ENCODE assay signal across 16 mouse cellular contexts in the genomic region with DNA sequence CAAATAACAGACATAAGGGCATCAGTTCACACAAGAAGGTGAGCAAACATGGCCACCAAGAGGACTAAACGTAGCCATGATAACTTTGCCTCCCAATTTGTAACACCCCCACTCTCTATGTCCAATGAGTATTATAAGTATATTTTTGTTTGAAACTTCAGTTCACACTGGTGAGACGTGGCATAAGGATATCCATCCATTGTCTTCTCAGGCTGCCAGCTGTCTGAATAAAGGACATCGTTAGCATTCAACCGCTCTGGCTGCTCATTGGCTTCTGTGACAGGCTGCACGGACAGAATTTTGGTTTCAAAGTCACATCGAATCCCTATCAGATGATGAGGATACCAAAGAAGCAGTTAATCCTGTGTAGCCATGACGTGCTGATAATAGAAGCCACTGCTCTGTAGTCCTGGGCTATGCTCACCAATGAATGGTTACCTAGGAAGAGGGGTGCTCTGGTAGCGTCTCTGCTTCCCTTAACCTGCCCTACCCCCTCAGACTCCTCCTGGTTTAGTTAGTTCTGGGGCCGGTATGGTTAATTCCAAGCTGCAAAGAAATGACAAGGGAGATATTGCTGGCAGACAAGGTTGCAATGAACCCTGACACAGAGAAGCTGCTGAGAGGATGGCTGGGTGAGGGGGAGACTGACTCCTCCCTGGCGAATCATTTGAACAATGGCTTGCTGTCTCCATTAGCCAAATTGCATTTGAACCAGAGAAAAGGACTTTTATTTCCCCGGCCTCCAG.
DNase-seq lines count a peak whose midpoint lies in the region; ATAC-seq lines count a peak whose summit lies in the region.
"Had no signal": no experiment of that assay in that cellular context is flagged by ENCODE, and none has a peak within 500 bp of the region (broad histone marks: within the 10 kb centered on the region; RNA-seq: fewer than 3 reads in every experiment).

No protein-coding gene starts in this region.

- H3K4me3 ChIP-seq in midbrain, embryonic 10.5 days = no peak overlapping the region
- no peak overlapping the region for H3K4me3 ChIP-seq in midbrain, embryonic 15.5 days
- no peak overlapping the region for H3K4me3 ChIP-seq in embryonic facial prominence, embryonic 10.5 days
- H3K4me3 ChIP-seq in hindbrain, embryonic 13.5 days = no peak overlapping the region
- H3K4me3 ChIP-seq in midbrain, embryonic 16.5 days (ENCODE audit: low read depth, low read length) = no peak overlapping the region
- H3K4me3 ChIP-seq: gastrocnemius, adult 2 months; heart, embryonic 10.5 days; limb, embryonic 15.5 days; liver, embryonic 15.5 days had no signal

- no peaks in the 10 kb centered on the region for H3K36me3 ChIP-seq in midbrain, embryonic 10.5 days
- H3K36me3 ChIP-seq in midbrain, embryonic 15.5 days (replicated peaks) = no peaks in the 10 kb centered on the region
- H3K36me3 ChIP-seq in embryonic facial prominence, embryonic 10.5 days (replicated peaks) = no peaks in the 10 kb centered on the region
- H3K36me3 ChIP-seq in hindbrain, embryonic 13.5 days = no peaks in the 10 kb centered on the region
- no peaks in the 10 kb centered on the region for H3K36me3 ChIP-seq in midbrain, embryonic 16.5 days (ENCODE audit: control insufficient read depth, insufficient read depth, low read length)
- H3K36me3 ChIP-seq: heart, embryonic 10.5 days; limb, embryonic 15.5 days; liver, embryonic 15.5 days had no signal

- no peak; the same call in 1 of the 2 replicates for ATAC-seq in midbrain, embryonic 15.5 days (replicated peaks)
- peak; percentile 54 for ATAC-seq in hindbrain, embryonic 13.5 days (ENCODE audit: low FRiP score)
- 0 out of 2 replicates have a peak, but pooled peaks have one; percentile 51 for ATAC-seq in midbrain, embryonic 16.5 days
- no peak for ATAC-seq in inflammation-experienced regulatory T-cells, adult 6 months

- no peak overlapping the region for H3K9ac ChIP-seq in midbrain, embryonic 15.5 days
- no peak overlapping the region for H3K9ac ChIP-seq in hindbrain, embryonic 13.5 days
- H3K9ac ChIP-seq in midbrain, embryonic 16.5 days (ENCODE audit: low read depth, low read length) = no peak overlapping the region
- H3K9ac ChIP-seq: limb, embryonic 15.5 days; liver, embryonic 15.5 days had no signal

- no peaks in the 10 kb centered on the region for H3K27me3 ChIP-seq in midbrain, embryonic 10.5 days (ENCODE audit: low read depth, poor library complexity, severe bottlenecking)
- H3K27me3 ChIP-seq in midbrain, embryonic 15.5 days (replicated peaks) = no peaks in the 10 kb centered on the region
- no peaks in the 10 kb centered on the region for H3K27me3 ChIP-seq in embryonic facial prominence, embryonic 10.5 days (replicated peaks; ENCODE audit: low read depth, poor library complexity, severe bottlenecking)
- H3K27me3 ChIP-seq in hindbrain, embryonic 13.5 days = no peaks in the 10 kb centered on the region
- H3K27me3 ChIP-seq in midbrain, embryonic 16.5 days (ENCODE audit: control insufficient read depth, insufficient read depth, low read depth, low read length) = no peaks in the 10 kb centered on the region
- H3K27me3 ChIP-seq: limb, embryonic 15.5 days; liver, embryonic 15.5 days had no signal

- peak overlapping the region; percentile 55 for H3K27ac ChIP-seq in midbrain, embryonic 10.5 days (replicated peaks)
- no peak overlapping the region for H3K27ac ChIP-seq in midbrain, embryonic 15.5 days
- H3K27ac ChIP-seq in embryonic facial prominence, embryonic 10.5 days (replicated peaks) = peak overlapping the region; percentile 40; the same call in 1 of the 2 replicates
- H3K27ac ChIP-seq in hindbrain, embryonic 13.5 days = peak overlapping the region; percentile 49
- H3K27ac ChIP-seq in midbrain, embryonic 16.5 days (ENCODE audit: low read length) = no peak overlapping the region
- H3K27ac ChIP-seq: gastrocnemius, adult 2 months; heart, embryonic 10.5 days; kidney, postnatal 0 days; limb, embryonic 15.5 days; liver, embryonic 15.5 days had no signal

- WGBS in midbrain, embryonic 10.5 days = 74% methylated on average over 11 of the region's 11 CpGs
- 28% methylated on average over 11 of the region's 11 CpGs for WGBS in midbrain, embryonic 15.5 days
- 68% methylated on average over 11 of the region's 11 CpGs for WGBS in embryonic facial prominence, embryonic 10.5 days
- 39% methylated on average over 11 of the region's 11 CpGs for WGBS in hindbrain, embryonic 13.5 days
- 30% methylated on average over 11 of the region's 11 CpGs for WGBS in midbrain, embryonic 16.5 days

- DNase-seq in midbrain, embryonic 10.5 days (ENCODE audit: low spot score) = no peak
- DNase-seq in embryonic facial prominence, embryonic 10.5 days (ENCODE audit: low spot score) = no peak
- no peak for DNase-seq in lung, postnatal 25 days (ENCODE audit: low spot score)
- DNase-seq: cerebellum, adult 9-10 months; gastrocnemius, adult 2 months; heart, postnatal 10 days; layer of hippocampus, postnatal 36 days; right cerebral cortex, adult 18-20 months had no signal

- no peaks in the 10 kb centered on the region for H3K9me3 ChIP-seq in midbrain, embryonic 10.5 days (replicated peaks)
- H3K9me3 ChIP-seq in midbrain, embryonic 15.5 days = no peaks in the 10 kb centered on the region
- no peaks in the 10 kb centered on the region for H3K9me3 ChIP-seq in embryonic facial prominence, embryonic 10.5 days
- no peaks in the 10 kb centered on the region for H3K9me3 ChIP-seq in hindbrain, embryonic 13.5 days
- H3K9me3 ChIP-seq in midbrain, embryonic 16.5 days (replicated peaks; ENCODE audit: control insufficient read depth, low read length, poor library complexity, severe bottlenecking) = no peaks in the 10 kb centered on the region
- H3K9me3 ChIP-seq: heart, embryonic 10.5 days; limb, embryonic 15.5 days; liver, embryonic 15.5 days had no signal

- H3K4me2 ChIP-seq in midbrain, embryonic 15.5 days = no peak overlapping the region
- no peak overlapping the region for H3K4me2 ChIP-seq in hindbrain, embryonic 13.5 days
- no peak overlapping the region for H3K4me2 ChIP-seq in midbrain, embryonic 16.5 days (ENCODE audit: low read length)
- H3K4me2 ChIP-seq: limb, embryonic 15.5 days; liver, embryonic 15.5 days had no signal

- H3K4me1 ChIP-seq in midbrain, embryonic 10.5 days = peaks cover 21% of the 10 kb centered on the region
- H3K4me1 ChIP-seq in midbrain, embryonic 15.5 days = no peaks in the 10 kb centered on the region
- H3K4me1 ChIP-seq in embryonic facial prominence, embryonic 10.5 days = peaks cover 9% of the 10 kb centered on the region; the same call in 1 of the 2 replicates
- H3K4me1 ChIP-seq in hindbrain, embryonic 13.5 days (replicated peaks) = peaks cover 13% of the 10 kb centered on the region
- peaks cover 8% of the 10 kb centered on the region for H3K4me1 ChIP-seq in midbrain, embryonic 16.5 days (ENCODE audit: control insufficient read depth, insufficient read depth, low read length)
- H3K4me1 ChIP-seq: heart, embryonic 10.5 days; limb, embryonic 15.5 days; liver, embryonic 15.5 days had no signal

Comparison
In these comparisons a context has a peak if more than half of its experiments do, and no peak if none do; other contexts are left out.
1. H3K27ac ChIP-seq: peak in midbrain, embryonic 10.5 days (single experiment), embryonic facial prominence, embryonic 10.5 days (single experiment) and hindbrain, embryonic 13.5 days (single experiment); none in midbrain, embryonic 15.5 days (single experiment) and midbrain, embryonic 16.5 days (single experiment).
2. ATAC-seq: peak in hindbrain, embryonic 13.5 days (single experiment) and midbrain, embryonic 16.5 days (single experiment); none in midbrain, embryonic 15.5 days (single experiment) and inflammation-experienced regulatory T-cells, adult 6 months (single experiment).